Mouse (Mus musculus): ENCODE data around the gene Ank3.

DNA sequence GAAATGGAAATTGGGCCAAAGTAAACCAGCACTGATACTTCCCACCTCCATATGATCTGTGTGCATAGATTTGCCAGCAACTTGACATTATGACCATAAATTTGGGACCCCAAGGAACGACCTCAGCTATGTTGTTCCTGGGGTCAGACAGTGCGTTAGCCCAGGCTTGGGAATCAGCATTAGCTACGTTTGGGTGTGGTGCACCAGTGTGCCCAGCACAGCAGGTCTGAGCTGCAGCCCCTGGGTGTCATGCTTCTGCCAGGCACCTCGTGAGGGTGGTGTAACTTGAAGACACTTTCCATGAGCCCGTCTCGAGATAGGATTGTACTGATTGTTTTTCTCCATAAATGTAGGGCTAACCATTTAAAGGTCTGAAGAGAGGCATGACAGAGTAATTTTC, 566.5 kb downstream of the Ank3 start:
- TF ChIP-seq CTCF (IDR thresholded peaks at IDR 0.05; ENCODE audit: insufficient read depth, low read length) (no peak), POLR2A (IDR thresholded peaks at IDR 0.05; ENCODE audit: borderline replicate concordance, extremely low read depth, low read depth, low read length) (no peak)

Measured in lung, adult 2 months (tissue).